ENCODE assay signal across 9 mouse cellular contexts in genomic region chr5:139418633-139419032, GRCm38 (mm10). TPM values are rescaled to one million over a fixed set of nuclear protein-coding genes. Genes with fewer than 3 reads are reported as not detected.
A peak's percentile ranks its signal among the peaks of the same experiment; 100 is the strongest.
DNase-seq lines count a peak whose midpoint lies in the region; ATAC-seq and TF ChIP-seq lines count a peak whose summit lies in the region.
"Had no signal": no experiment of that assay in that cellular context is flagged by ENCODE, and none has a peak within 500 bp of the region (broad histone marks: within the 10 kb centered on the region; RNA-seq: fewer than 3 reads in every experiment).

No protein-coding gene starts in this region.

- ATAC-seq in hindbrain, embryonic 11.5 days (ENCODE audit: low FRiP score): peak; percentile 72
- peak; percentile 65 for ATAC-seq in midbrain, embryonic 16.5 days
- ATAC-seq in erythroblast, adult 5-6 weeks (replicated peaks; ENCODE audit: low FRiP score, poor library complexity, severe bottlenecking): no peak

- peaks cover 12% of the 10 kb centered on the region for H3K4me1 ChIP-seq in hindbrain, embryonic 11.5 days (replicated peaks; ENCODE audit: control insufficient read depth, insufficient read depth, low read length)
- H3K4me1 ChIP-seq in midbrain, embryonic 16.5 days (ENCODE audit: control insufficient read depth, insufficient read depth, low read length): peaks cover 18% of the 10 kb centered on the region; the same call in 1 of the 2 replicates

- 0 out of 2 replicates have a peak overlapping the region, but pooled peaks have one; percentile 37 for H3K9ac ChIP-seq in hindbrain, embryonic 11.5 days (ENCODE audit: low read depth, low read length)
- H3K9ac ChIP-seq in midbrain, embryonic 16.5 days (ENCODE audit: low read depth, low read length): peak overlapping the region; percentile 34; the same call in 1 of the 2 replicates
- H3K9ac ChIP-seq: limb, embryonic 15.5 days had no signal

- TF ChIP-seq CTCF in brain, embryonic 14.5 days (IDR thresholded peaks at IDR 0.05; ENCODE audit: borderline replicate concordance, extremely low read depth, insufficient read depth, insufficient read length): no peak

- H3K27me3 ChIP-seq in hindbrain, embryonic 11.5 days (ENCODE audit: control insufficient read depth, insufficient read depth, low read length): no peaks in the 10 kb centered on the region
- H3K27me3 ChIP-seq in midbrain, embryonic 16.5 days (ENCODE audit: control insufficient read depth, insufficient read depth, low read depth, low read length): no peaks in the 10 kb centered on the region
- H3K27me3 ChIP-seq: limb, embryonic 15.5 days had no signal

- H3K4me2 ChIP-seq in hindbrain, embryonic 11.5 days (replicated peaks; ENCODE audit: low read depth, low read length): no peak overlapping the region
- H3K4me2 ChIP-seq in midbrain, embryonic 16.5 days (ENCODE audit: low read length): no peak overlapping the region
- H3K4me2 ChIP-seq: limb, embryonic 15.5 days had no signal

- TF ChIP-seq POLR2A in brain, embryonic 14.5 days (IDR thresholded peaks at IDR 0.05; ENCODE audit: borderline replicate concordance, extremely low read depth, insufficient read depth, insufficient read length, poor library complexity, severe bottlenecking): no peak

- 11% methylated on average over 3 of the region's 3 CpGs for WGBS in hindbrain, embryonic 11.5 days
- 10% methylated on average over 3 of the region's 3 CpGs for WGBS in midbrain, embryonic 16.5 days

- DNase-seq in Muller cell, postnatal 12 days (ENCODE audit: inconsistent ontology term): peak; percentile 58
- DNase-seq in brain, embryonic 14.5 days (ENCODE audit: low read depth): peak; percentile 90
- DNase-seq in hindbrain, embryonic 11.5 days (ENCODE audit: low spot score): peak; percentile 51
- DNase-seq in cerebellum, adult 9-10 months: no peak
- no peak for DNase-seq in ovary, postnatal 14 days (ENCODE audit: low spot score)
- DNase-seq: kidney, adult 2 months had no signal

- H3K4me3 ChIP-seq in hindbrain, embryonic 11.5 days (ENCODE audit: low read depth, low read length): no peak overlapping the region
- no peak overlapping the region for H3K4me3 ChIP-seq in midbrain, embryonic 16.5 days (ENCODE audit: low read depth, low read length)
- H3K4me3 ChIP-seq: limb, embryonic 15.5 days had no signal

- H3K27ac ChIP-seq in hindbrain, embryonic 11.5 days (ENCODE audit: low read depth, low read length): peak overlapping the region; percentile 32
- H3K27ac ChIP-seq in midbrain, embryonic 16.5 days (ENCODE audit: low read length): peak overlapping the region; percentile 57
- H3K27ac ChIP-seq: limb, embryonic 15.5 days had no signal

- no peaks in the 10 kb centered on the region for H3K36me3 ChIP-seq in hindbrain, embryonic 11.5 days (ENCODE audit: control insufficient read depth, insufficient read depth, low read length)
- H3K36me3 ChIP-seq in midbrain, embryonic 16.5 days (ENCODE audit: control insufficient read depth, insufficient read depth, low read length): no peaks in the 10 kb centered on the region

- H3K9me3 ChIP-seq in hindbrain, embryonic 11.5 days (ENCODE audit: control insufficient read depth, low read length): no peaks in the 10 kb centered on the region
- H3K9me3 ChIP-seq in midbrain, embryonic 16.5 days (replicated peaks; ENCODE audit: control insufficient read depth, low read length, poor library complexity, severe bottlenecking): no peaks in the 10 kb centered on the region
- H3K9me3 ChIP-seq: limb, embryonic 15.5 days had no signal

RNA-seq across cellular contexts. Expression of gene Gper1, which starts 4.3 kb away (rescaled TPM):
- polyA plus RNA-seq in brain, embryonic 14.5 days (2012; rRNA removed): 6.5 and 6.8 TPM in 2 replicates
- polyA plus RNA-seq in hindbrain, embryonic 11.5 days (2014; fragmentation: Nextera tagmentation; extraction: Ambion mirVana): 2.0 and 2.4 TPM in 2 replicates
- 9.4 TPM in 2 replicates for polyA plus RNA-seq in midbrain, embryonic 16.5 days (2015; fragmentation: Nextera tagmentation; extraction: Ambion mirVana)
- total RNA-seq in erythroblast, adult 5-6 weeks (2015; ENCODE audit: low replicate concordance): not detected in 2 replicates
- not detected in 2 replicates for total RNA-seq in erythroblast, adult 5-6 weeks (2017; ENCODE audit: low replicate concordance)

RNA-seq across cellular contexts. Expression of gene C130050O18Rik, which starts 13.6 kb away (rescaled TPM):
- 0.20 and 0.33 TPM in 2 replicates for polyA plus RNA-seq in brain, embryonic 14.5 days (2012; rRNA removed)
- 0.11 and 0.32 TPM in 2 replicates for polyA plus RNA-seq in hindbrain, embryonic 11.5 days (2014; fragmentation: Nextera tagmentation; extraction: Ambion mirVana)
- polyA plus RNA-seq in midbrain, embryonic 16.5 days (2015; fragmentation: Nextera tagmentation; extraction: Ambion mirVana): 0.14 and 0.39 TPM in 2 replicates
- total RNA-seq in erythroblast, adult 5-6 weeks (2015; ENCODE audit: low replicate concordance): 1.9 and 2.1 TPM in 2 replicates
- total RNA-seq in erythroblast, adult 5-6 weeks (2017; ENCODE audit: low replicate concordance): 2.9 and 4.3 TPM in 2 replicates

RNA-seq across cellular contexts. Expression of gene Gpr146, which starts 41.1 kb away (rescaled TPM):
- polyA plus RNA-seq in brain, embryonic 14.5 days (2012; rRNA removed): 1.5 and 2.0 TPM in 2 replicates
- 1.8 TPM in 2 replicates for polyA plus RNA-seq in hindbrain, embryonic 11.5 days (2014; fragmentation: Nextera tagmentation; extraction: Ambion mirVana)
- 2.5 and 2.9 TPM in 2 replicates for polyA plus RNA-seq in midbrain, embryonic 16.5 days (2015; fragmentation: Nextera tagmentation; extraction: Ambion mirVana)
- total RNA-seq in erythroblast, adult 5-6 weeks (2015; ENCODE audit: low replicate concordance): 27.3 and 37.2 TPM in 2 replicates
- 49.4 and 58.3 TPM in 2 replicates for total RNA-seq in erythroblast, adult 5-6 weeks (2017; ENCODE audit: low replicate concordance)

RNA-seq across cellular contexts. Expression of gene 3110082I17Rik, which starts 41.7 kb away (rescaled TPM):
- 12.3 and 13.4 TPM in 2 replicates for polyA plus RNA-seq in brain, embryonic 14.5 days (2012; rRNA removed)
- 29.2 and 31.2 TPM in 2 replicates for polyA plus RNA-seq in hindbrain, embryonic 11.5 days (2014; fragmentation: Nextera tagmentation; extraction: Ambion mirVana)
- polyA plus RNA-seq in midbrain, embryonic 16.5 days (2015; fragmentation: Nextera tagmentation; extraction: Ambion mirVana): 16.8 and 17.7 TPM in 2 replicates
- total RNA-seq in erythroblast, adult 5-6 weeks (2015; ENCODE audit: low replicate concordance): 1.3 and 8.6 TPM in 2 replicates
- total RNA-seq in erythroblast, adult 5-6 weeks (2017; ENCODE audit: low replicate concordance): 2.8 and 4.0 TPM in 2 replicates

Comparison
In these comparisons a context has a peak if more than half of its experiments do, and no peak if none do; other contexts are left out.
1. DNase-seq: peak in Muller cell, postnatal 12 days (single experiment), brain, embryonic 14.5 days (single experiment) and hindbrain, embryonic 11.5 days (single experiment); none in cerebellum, adult 9-10 months (single experiment) and ovary, postnatal 14 days (single experiment).